Mouse (Mus musculus) lung, postnatal 36 days (tissue): ENCODE data around the gene Saa2.
"Not testable (repeated sequence)": the region's sequence is repeated elsewhere in the genome, so short reads cannot be mapped to it uniquely, and the experiment has no call there.

Experiments
- DNase-seq: peaks from one replicate; pipeline ENCODE4 v3.0.0; 2022; ENCODE audit warnings: mixed read lengths

The Saa2 gene

DNA sequence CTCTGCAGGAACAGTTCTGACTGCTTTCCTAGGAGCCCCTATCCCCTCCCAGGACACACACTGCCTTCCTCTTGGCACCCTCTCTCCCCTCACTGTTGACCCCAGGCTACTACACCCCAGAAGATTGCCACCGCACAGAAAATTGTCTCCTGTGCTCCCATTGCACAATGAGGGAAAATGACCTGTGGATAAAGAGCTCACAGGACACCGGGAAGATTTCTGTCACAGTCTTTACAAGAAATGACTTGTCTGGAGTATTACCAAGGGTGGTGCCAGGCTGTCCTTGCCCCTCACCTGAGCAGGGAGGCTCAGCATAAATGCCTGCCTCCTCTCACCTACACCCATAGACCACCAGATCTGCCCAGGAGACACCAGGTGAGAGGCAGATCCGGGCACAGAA is at the start of gene Saa2:
Saa2 (plus strand) TSS at position 301 of the 400 bp plus-strand sequence.
- DNase-seq, result no peak

DNA sequence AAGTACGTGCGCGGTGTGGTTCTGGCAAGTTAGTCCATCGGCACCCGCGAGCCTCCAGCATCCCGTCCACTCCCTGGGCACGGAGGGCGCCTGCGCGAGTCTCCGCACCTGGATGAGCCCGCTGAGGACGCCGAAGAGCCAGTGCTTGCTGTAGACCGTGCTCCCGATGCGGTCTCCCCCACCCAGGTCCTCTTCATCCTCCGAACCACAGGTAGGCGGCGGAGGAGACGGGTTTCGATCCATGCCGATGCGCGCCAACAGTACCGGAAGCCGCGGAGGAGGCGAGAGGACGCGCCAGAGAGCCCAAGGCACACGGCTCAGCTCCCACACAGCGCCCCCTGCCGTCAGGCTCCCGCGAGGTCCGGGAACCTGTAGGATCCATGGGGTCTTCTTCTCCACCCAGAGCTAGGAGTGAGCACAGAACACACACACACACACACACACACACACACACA is 41.2 kb upstream of the Saa2 start, which contains the start of gene Saal1:
Saal1 (minus strand) TSS at position 291 of the 455 bp plus-strand sequence.
- peak; percentile 91 for DNase-seq

DNA sequence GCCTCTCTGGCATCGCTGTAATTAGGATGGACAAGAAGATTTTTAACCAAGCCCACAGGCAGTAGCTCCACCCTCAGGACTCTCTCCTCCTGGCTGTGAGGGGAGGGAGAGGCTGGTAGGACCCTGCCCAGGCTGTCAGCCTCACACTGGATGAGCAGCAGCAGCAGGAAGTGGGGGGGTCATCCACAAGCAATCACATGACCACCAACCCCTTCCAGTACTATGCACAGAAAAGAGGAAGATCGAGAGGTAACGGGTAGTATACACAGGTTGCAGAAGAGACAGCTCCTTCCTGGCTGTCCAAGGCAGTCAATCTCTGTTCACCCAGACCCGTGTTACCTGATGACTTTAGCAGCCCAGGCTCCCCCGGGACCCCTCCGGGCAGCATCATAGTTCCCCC is 39.3 kb upstream of the Saa2 start:
- DNase-seq, result no peak

DNA sequence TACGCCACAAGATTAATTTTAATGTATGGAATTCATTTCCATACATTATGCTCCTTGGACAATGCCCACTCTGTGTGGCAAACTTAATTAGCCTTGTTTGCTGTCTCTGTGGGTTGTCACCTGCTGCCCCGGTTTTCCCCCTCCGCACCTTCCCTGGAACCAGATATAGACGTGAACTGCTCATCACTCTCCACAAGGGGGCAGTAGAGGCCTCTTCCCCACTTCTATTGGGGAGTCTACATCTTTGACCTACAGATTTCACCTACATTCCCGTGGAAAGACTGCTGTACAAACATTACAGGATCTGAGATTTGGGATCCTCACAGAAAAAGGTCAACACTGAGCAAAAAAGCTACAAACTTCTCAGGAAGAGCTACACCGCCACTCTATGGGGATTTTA is 37.1 kb upstream of the Saa2 start:
- peak; percentile 77 for DNase-seq

DNA sequence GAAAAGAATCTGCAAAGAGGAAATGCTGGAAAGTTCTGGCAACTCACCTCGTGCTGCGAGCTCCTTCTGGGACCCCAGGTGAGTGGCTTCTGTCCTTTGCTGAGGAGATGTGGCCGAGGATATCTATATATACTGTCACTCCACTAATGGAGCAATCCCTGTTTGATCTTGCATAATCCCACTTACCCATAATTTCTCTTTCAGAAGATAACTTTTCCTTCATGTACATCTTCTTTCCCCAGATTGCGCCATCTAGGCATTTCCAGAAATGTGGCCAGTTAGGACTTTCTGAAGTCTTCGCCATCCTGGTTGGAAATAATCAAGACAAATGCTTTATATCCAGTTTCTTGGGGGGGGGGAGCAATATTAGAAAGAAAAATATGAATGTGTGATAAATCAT is 36.0 kb upstream of the Saa2 start, which contains the start of gene Saa3:
Saa3 (minus strand) TSS at position 101 of the 400 bp plus-strand sequence.
- no peak for DNase-seq

DNA sequence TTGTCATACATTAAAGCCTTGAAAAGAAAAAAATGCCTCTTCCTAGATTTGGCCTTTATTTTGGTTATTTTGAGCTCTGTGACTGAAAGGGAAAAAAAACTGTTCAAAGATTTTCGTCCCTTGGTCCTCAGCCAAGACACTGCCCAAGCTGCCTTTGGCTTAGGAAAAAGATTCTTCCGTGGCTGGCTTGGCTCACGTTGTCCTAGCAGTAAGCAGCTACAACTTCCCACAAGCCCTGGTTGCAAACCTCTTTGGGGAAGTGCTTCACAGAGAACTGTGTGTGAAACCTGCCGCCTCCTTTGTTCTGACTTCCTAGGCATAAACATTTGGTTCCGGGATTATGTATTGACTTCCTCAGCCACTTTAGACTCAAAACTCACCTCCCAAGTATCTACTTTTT is 34.7 kb upstream of the Saa2 start:
- DNase-seq, result peak; percentile 80

DNA sequence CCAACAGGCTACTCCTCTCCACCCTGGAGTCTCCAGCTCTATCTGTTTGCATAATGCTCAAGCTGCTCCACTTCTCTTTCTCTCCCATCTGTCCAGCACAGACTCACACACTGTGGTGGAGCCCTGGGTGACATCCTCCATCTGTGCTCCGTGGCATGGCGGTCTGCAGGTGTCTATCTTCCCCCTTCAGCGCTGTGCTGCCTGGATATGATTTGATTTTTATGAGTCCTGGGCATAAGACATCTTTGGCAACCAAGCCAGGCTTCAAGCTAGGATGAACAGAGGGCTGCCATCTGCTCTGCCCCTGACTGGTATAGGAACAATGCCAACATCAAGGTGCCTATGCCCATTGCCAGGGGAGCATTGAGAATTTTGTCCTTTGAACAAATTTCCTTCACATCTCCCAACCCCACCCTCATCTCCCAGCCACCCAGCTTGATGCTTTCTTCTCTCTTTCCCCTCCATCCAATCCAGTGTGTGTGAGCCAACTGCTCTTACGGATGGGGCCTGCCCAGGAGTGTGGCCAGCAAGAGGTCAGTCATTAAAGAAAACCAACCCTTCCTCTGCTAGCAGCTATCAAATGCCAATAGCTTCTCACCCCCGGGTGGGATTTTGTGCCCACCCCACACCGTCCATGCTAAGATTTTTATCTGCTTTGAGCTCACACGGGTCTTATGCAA is 32.9 kb upstream of the Saa2 start:
- DNase-seq, result no peak

DNA sequence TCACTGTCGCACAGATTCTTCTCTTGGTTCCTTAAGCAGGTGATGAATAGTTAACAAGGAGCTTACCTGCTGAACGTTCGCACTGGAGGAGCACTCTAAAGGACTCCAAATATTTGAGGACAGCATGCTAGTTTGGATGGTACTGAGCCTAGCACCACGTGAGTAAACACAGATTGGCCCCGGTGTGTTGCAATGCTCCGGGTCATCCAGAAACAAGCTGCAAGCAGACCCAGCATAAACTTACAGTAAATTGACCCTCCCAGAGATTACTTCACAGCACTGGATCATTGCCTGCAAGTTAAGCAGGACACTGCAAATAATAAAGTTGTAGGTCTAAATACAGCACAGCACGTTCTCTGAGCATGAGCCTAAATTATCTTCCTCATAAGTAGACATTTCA is 32.1 kb upstream of the Saa2 start:
- peak; percentile 91 for DNase-seq

DNA sequence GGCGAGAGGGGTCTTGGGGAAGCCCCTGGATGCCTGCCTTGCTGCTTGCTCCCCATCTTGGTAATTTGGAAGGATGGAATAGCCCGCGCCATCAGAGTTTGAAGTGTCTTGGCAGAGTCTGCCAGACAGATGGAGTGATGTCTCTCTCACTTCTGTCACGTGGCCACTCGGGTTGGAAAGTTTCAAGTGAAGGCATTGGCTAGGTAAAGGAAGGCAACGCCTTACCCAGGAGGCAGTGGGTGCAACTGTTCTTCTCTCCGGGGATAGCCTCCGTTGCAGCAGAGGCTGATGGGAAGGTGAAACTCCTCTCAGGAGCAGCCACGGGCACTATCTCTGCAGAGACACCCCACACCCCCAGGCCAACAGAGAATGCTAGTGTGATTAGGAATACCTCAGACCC is 31.1 kb upstream of the Saa2 start:
- DNase-seq, result peak; percentile 25

DNA sequence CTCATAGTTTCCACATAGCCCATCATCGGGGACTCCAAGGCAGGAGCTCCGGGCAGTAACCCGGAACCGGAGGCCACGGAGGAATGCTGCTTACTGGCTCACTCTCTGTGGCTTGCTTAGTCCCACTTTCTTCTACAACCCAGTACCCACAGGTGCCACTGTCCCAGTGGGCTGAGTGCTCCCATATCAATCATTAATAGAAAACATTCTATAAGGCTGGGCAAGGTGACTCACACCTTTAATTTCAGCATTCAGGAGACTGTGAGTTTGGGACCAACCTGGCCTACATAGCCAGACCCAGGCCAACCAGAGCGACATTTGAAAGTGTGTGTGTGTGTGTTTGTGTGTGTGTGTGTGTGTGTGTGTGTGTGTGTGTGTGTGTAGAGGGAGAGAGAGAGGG is 28.2 kb upstream of the Saa2 start:
- no peak for DNase-seq

DNA sequence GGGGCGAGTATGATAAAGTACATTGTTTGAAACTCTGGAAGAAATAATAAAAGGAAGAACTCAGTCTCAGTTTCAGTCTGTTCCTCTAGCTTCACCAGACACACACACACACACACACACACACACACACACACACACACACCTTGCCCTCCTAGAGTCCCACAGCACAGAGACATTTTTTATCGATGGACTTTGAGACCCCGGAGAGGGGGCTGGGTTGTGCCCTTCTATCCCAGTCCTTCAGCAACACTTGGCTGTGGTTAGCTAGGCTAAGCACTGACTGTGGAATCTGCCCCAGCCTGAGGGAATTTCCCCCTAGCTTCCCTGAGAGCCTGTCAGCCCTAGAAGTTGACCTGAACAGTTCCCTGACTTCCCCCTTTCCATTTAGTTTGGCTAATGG is 27.7 kb upstream of the Saa2 start:
- DNase-seq, result no peak

DNA sequence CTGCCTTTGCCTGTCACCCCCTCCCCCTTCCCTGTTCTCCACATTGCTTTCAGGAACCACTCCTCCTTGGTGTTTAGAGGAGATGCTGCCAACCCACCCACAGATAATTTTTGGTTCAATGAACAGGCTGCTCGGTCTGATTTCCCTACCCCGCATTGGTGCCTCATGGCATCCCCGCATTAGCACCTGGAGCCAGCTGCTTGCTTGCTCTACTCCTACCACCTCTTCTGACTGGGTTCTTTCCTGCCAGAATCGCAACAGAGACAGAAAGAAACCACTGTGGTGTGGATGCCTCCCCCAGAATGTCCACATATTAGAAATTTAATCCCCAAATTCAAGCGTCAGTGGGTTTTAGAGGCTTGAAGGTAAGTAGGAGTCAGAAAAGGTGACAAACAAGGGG is 27.2 kb upstream of the Saa2 start:
- DNase-seq, result no peak

DNA sequence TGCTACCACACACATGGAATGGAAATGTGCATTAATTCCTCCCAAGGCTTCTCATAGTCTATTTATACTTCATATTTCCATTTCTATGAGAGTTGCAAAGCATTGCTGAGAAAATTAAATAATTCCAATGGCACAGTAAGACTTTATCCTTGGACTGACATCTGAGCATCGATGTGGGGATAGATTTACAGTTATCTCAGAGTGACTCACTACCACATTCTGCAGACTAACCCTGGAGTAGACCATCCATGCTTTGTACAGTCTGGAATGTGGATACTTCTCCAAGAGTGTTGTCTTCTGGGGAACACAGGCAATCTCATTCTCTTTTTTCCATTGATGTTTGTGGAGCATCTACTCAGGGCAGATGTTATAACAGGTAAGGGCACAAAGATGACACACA is 24.0 kb upstream of the Saa2 start:
- no peak for DNase-seq

DNA sequence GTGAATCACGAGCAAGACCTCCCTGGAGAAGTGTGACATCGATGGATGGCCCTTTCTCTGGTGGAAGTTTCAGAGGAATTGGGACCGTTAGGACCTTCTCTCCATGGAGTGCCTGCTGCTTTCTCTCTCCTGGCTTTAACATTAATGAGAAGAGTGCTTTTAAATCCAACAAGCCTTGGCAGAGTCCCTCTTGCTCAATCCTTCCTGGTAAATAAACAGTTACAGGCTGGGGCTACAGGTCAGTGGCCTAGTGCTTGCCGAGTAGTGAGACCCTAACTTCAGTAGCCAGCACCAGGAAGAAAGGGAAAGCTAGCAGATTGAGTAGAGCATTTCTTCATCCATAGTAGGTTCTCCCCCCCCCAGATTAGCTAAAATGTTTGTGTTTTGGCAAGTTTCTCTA is 19.1 kb upstream of the Saa2 start, which contains the start of gene Saa4:
Saa4 (minus strand) TSS at position 146 of the 400 bp plus-strand sequence.
- DNase-seq, result no peak

DNA sequence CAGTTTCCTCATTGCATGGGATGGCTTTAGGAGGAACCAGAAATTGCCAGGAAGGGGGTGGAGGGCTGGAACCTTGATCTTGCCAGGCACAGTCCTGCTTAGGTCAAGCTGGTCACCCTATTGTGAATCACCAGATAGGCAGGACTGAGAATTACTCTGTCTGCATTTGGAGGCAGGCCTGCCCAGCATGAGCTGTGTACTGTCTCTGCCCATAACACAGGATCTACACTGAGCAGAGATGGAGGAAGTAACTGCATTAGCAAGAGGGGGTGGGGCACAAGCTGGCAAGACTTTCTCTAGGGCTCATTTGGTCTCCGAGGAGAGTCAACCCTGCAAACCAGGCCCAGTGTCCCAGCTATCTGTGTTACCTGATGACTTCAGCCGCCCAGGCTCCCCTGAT is 16.6 kb upstream of the Saa2 start:
- peak; percentile 54 for DNase-seq

DNA sequence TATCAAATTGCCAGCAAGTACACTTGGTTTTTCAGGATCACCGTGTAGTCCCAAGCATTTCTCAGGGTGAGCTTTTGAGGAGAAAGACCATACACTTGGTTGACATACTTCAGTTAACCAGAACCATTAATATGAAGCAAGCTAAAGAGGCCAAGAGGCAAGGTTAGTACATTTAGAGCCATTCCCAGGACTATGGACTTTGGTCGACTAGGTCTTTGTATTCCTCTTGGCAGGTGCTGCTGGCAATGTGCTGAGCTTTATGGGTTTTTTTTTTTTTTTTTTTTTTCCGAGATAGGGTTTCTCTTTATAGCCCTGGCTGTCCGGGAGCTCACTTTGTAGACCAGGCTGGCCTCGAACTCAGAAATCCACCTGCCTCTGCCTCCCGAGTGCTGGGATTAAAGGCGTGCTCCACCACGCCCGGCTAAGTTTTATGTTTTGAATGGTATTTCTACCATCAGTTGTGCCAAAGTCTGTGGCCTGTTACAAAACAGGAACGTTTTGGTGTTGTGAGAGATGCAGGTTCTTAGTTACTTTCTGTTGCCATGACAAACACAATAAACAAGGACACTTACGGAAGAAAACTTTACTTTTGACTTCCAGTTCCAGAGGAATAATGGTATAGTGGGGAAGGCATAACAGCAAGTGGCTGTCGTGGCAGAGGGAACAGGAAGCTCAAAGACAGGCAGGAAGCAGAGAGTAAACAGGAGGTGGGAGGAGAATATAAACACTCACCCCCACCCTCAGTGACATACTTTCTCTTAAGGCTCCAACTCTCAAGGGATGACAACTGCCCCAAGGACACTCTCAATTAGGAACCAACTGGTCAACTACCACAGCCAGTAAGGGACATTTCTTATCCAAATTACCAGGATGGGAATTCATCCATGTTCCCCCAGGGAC is 12.8 kb upstream of the Saa2 start:
- peak; percentile 64 for DNase-seq

DNA sequence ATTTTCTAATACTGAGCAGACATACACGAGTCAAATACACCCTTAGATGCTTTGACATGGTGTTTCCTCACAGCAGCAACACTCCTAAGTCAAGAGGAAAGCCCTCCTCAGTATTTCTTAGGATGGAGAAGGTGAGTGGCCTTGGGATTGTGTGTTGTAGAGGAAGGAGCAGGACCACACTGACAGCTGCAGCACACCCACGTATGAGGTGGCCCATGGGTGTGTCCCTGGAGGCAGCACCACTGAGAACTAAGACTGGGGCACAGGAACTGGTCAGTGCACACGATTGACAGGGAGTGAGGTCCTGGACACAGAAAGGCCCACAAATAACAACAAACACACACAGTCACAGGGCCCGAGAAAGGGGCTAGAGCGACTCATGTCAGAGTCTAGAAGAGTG is 11.5 kb upstream of the Saa2 start:
- not testable (repeated sequence) for DNase-seq

DNA sequence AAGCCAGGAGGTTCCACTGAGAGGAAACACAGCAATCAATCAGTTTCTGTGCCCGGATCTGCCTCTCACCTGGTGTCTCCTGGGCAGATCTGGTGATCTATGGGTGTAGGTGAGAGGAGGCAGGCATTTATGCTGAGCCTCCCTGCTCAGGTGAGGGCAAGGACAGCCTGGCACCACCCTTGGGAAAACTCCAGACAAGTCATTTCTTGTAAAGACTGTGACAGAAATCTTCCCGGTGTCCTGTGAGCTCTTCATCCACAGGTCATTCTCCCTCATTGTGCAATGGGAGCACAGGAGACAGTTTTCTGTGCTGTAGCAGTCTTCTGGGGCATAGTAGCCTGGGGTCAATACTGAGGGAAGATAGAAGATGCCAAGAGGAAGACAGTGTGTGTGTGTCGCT is 8.7 kb upstream of the Saa2 start, which contains the start of gene Saa1:
Saa1 (minus strand) TSS at position 101 of the 400 bp plus-strand sequence.
- not testable (repeated sequence) for DNase-seq

DNA sequence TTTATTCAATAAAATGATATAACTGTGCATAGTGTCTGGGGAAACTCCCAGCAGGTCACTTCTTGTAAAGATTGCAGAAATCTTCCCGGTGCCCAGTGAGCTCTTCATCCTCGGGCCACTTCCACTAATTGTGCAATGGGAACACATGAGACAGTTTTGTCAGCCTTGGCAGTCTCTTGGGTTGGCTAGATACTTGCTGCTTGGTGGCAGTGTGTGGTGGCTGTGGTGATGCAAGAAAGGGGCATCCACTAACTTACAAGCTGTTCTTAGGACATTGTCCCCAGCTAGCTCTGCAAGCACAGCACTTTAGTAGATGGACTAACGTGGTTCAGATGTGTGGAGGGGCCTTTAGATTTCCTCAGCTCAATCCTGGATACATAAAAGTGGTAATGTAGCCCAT is 5.8 kb upstream of the Saa2 start:
- DNase-seq, result peak; percentile 63

DNA sequence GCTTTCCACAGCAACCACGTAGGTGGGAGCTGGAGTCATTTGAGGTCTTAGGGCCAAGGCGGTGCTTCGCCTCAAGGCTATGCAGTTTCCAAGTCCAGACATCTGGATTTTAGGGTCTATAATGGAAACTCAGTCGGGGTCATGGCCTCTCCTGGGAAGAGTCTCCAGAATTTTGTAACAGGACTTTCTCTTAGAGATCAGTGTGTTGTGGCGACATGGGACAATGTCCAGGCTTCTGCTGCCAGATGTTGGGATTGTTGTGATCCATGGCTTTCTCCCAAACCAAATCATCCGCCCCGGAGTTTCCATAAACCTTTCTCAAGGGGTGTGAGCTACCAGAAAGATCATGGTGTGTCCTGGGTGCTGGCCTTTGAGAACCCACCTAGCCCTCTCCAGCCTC is 5.2 kb upstream of the Saa2 start:
- DNase-seq, result peak; percentile 21

DNA sequence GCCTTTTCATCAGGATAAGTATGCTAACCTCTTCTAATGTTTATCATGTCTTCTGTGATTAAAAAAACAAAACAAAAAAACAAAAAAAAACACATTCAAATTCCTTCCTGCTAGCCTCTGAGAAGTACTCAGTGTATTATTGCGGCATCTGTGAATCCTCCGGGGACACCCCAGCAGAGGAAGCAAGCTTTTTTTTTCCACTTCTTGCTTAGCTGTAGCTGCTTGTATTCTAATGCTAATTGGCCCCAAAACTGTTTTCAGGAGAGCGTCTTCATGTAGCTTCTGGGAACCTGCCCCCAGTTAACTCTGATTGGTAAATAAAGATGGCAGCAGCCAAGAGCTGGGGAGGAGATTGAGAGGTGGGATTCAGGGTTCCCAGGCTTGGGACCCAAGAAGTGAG is 3.1 kb upstream of the Saa2 start:
- DNase-seq, result peak; percentile 30

DNA sequence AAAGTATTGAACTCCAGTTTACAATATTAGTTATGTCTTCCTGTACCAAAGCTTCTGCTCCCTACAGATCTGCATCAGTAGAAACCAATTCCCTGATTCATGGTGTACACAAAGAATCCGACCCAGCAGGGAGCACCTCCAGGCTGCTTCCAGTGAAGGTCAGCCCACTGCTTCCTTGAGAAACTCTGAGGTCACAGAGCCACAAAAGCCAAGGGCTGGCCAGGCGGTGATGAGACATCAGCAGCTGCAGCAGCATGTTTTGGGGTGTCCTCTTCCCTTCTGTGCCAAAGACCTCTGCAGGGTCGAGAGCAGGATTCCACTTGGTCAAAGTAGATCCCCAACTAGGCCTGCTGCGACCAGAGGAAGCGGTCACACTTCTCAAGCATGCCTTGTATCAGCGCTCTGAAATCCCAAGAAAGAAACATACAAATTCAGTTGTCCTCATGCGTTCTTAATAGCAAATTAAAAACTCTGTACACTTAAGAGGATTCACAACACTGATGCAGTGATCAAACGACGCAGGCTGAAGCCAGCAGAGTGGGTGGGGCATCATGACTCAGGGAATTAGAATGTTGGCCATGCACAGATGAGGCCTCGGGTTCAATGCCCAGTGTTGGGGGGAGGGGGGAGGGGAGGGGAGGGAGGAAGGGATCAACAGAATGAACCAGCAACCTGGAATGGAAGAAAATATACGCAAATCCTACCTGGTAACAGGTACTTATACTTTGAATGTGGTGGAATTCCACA is 9.6 kb downstream of the Saa2 start:
- DNase-seq, result no peak

DNA sequence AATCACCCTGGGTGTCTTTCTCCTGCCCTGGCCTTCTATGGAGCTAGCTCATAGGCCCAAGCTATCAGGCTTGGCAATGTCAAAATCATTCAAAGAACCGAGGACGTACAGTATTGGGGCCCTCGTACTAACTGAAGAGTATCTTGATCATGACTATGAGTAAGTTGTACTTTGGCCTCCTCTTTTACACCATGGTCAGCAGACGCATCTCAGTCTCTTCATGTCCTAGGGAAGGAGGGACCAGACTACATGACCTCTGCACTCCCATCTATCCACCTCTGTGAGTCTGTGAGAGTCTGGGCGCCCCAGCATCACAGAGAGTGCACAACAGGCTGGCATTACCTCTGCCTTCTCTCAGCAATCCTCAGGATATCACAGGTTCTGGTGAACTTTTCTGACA is 11.0 kb downstream of the Saa2 start:
- DNase-seq, result no peak
